Mouse (Mus musculus) myocyte (in vitro differentiated cells): ENCODE results near the gene Irf2.

Source experiments
- CEBPB ChIP-seq: IDR thresholded peaks from 2 replicates; pipeline ENCODE4 v1.6.1; 2011; ENCODE audit warnings: mild to moderate bottlenecking, moderate library complexity; ENCODE audit not compliant: poor library complexity, insufficient read depth, severe bottlenecking
- E2F4 ChIP-seq: IDR thresholded peaks from one replicate; pipeline ENCODE4 v1.6.1; 2011; ENCODE audit warnings: mild to moderate bottlenecking, control low read depth, moderate library complexity; ENCODE audit not compliant: insufficient read depth
- MAX ChIP-seq: IDR thresholded peaks from one replicate; pipeline ENCODE4 v1.6.1; 2011; ENCODE audit warnings: low read depth, mild to moderate bottlenecking, control low read depth
- MYOD1 ChIP-seq, 3 experiments: IDR thresholded peaks; one replicate each; pipeline ENCODE4 v1.6.1; 2011; ENCODE audit warnings: control low read depth in 2 of 3, low read depth in 2 of 3, mild to moderate bottlenecking in 2 of 3, moderate library complexity in 1 of 3; ENCODE audit not compliant: insufficient read length in 2 of 3, control insufficient read depth in 1 of 3
- POLR2A ChIP-seq: IDR thresholded peaks from one replicate; pipeline ENCODE4 v1.6.1; 2011; ENCODE audit warnings: low read depth, mild to moderate bottlenecking, control low read depth, moderate library complexity; ENCODE audit not compliant: insufficient read length
- REST ChIP-seq: IDR thresholded peaks from one replicate; pipeline ENCODE4 v1.6.1; 2011; ENCODE audit warnings: mild to moderate bottlenecking, control low read depth, moderate library complexity; ENCODE audit not compliant: insufficient read depth, insufficient read length
- SRF ChIP-seq: IDR thresholded peaks from one replicate; pipeline ENCODE4 v1.6.1; 2011; ENCODE audit warnings: low read depth; ENCODE audit not compliant: control insufficient read depth, insufficient read length
- TCF12 ChIP-seq: IDR thresholded peaks from one replicate; pipeline ENCODE4 v1.6.1; 2011; ENCODE audit warnings: mild to moderate bottlenecking, control low read depth; ENCODE audit not compliant: poor library complexity, insufficient read depth, severe bottlenecking
- TCF3 ChIP-seq: IDR thresholded peaks from one replicate; pipeline ENCODE4 v1.6.1; 2011; ENCODE audit warnings: low read depth, control low read depth; ENCODE audit not compliant: insufficient read length
- USF1 ChIP-seq: IDR thresholded peaks from one replicate; pipeline ENCODE4 v1.6.1; 2011; ENCODE audit warnings: low read depth, mild to moderate bottlenecking, control low read depth, moderate library complexity

DNA sequence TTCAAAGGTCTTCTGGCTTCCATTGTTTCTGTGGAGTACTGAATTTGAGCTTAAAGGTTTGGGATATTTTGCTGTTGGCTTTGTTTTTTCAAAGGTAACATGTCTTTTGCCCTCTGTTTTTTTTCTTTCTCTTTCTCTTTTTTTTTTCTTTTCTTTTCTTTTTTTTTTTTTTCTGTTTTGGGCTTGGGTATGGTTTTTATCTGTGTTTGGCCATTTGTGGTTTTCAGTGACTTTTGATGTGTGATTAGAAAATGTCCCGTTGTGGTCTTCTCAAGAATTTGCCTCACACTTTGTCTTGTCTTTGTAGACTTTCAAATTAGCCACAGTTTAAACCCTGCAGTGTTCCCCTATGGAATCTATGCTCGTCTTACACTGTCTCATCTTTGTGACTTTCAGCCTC, 45.5 kb downstream of the Irf2 start:
- no peak for TF ChIP-seq MAX
- TF ChIP-seq POLR2A: no peak
- no peak for TF ChIP-seq REST
- no peak for TF ChIP-seq E2F4
- TF ChIP-seq USF1: no peak
- TF ChIP-seq TCF12: no peak
- no peak for TF ChIP-seq SRF
- no peak for TF ChIP-seq MYOD1 (IDR thresholded peaks at IDR 0.05; ENCODE audit: control insufficient read depth in 1 of 3, insufficient read length in 2 of 3, low read depth in 2 of 3)
- no peak for TF ChIP-seq TCF3
- no peak for TF ChIP-seq CEBPB
